Mouse (Mus musculus): Measurements from ENCODE around the gene Mindy3. TPM values are rescaled to one million over a fixed set of nuclear protein-coding genes. Genes with fewer than 3 reads are reported as not detected.
"Not testable (repeated sequence)": the region's sequence is repeated elsewhere in the genome, so short reads cannot be mapped to it uniquely, and the experiment has no call there.

The Mindy3 gene
- total RNA-seq (2021) = 100 to 1,000 TPM in 1 of 2 experiments, 10 to 100 TPM in 1; 96.0 to 101 TPM

DNA sequence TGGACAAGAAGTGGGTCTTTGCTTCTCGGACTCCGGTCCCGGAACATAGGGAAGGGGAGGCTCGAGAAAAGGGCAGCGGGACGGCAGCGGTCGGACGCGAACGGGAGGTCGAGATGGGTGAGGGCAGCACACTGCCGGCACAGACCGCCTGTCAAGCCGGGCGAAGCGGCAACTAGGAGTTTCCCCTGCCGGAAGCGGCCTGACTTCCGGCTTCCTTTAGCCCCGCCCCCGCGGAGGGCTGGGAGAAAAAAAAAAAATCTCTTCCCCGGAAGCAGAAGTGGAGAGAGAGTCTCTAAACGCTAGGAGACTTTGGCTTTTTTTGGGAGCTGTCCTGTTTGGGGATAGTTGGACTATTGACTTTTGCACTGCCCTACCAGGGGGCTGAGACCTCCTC is at the start of gene Mindy3:
Gene Mindy3, minus strand, starts transcription at position 209 of the 394 bp plus-strand sequence.
- DNase-seq = peak; percentile 88

DNA sequence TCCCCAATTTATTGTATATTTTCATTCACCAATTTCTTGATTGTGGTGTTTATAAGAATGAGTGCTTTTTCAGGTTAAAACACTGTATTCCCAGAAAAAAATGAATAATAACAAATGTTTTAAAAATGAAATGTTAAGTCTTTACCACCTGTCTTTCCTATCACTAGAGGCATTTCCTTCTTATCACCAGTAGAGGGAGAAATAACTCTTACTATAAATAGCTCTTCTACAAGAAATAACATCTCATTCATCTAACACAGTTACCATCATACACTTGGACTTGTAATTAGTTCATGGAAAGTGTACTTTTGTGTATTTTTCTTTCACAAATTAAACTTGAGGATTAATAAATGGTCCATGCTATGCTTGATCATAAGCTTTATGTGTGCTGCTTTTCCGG is 40.5 kb upstream of the Mindy3 start:
- DNase-seq = no peak

DNA sequence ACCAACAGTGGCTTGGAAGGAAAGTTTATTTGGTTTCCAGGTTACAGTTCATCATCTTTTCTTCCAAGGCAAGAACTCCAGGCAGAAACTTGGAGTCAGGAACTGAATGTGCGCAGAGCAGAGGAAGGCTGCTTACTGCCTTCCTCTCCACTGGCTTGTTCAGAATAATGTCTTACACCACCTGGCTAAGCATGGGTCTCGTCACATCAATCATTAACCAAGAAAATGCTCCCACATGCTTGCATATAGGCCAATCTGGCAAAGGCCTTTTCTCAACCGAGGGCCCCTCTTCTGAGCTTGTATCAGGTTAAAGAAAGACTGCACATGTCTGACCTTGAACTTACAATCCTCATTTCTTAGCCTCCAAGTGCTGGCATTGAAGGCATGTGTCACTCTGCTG is 30.8 kb upstream of the Mindy3 start:
- no peak for DNase-seq

DNA sequence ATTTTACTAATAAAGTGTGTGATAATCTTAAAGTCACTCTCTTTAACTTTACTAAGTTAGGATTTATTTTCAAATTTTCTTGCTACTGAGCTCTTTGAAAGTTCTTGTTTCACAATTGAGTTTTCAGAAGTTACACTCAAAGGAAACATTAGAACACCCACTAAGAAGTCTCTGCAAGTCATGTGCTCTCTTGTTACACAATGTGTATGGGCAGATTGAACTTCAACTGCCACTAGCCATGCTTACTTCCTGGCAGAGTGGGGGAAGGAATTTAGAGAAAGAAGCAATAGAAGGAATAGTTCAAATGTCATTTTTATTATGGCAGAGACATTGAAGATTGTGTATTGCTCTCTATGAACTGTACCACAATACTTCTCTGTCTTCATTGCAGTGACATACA is 20.9 kb upstream of the Mindy3 start:
- no peak for DNase-seq

DNA sequence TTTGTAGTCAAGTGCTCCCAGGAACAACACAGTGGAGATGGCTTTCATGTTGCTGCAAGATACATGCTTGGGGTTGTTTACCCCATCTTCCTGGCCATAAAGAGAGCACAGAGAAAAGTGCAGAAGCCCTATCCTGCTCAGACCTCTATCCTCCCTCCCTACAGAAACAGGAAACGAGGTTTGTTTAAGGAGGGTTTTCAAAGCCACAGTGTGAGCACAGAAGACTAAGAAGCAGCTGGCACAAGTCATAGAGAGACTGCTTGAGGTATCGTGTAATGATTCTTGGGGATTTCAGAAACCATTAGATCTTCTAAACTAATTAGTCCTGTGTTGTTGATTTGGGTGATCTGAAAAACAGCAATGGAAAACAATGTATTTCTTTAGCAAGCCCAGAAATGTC is 20.3 kb upstream of the Mindy3 start:
- DNase-seq = no peak

DNA sequence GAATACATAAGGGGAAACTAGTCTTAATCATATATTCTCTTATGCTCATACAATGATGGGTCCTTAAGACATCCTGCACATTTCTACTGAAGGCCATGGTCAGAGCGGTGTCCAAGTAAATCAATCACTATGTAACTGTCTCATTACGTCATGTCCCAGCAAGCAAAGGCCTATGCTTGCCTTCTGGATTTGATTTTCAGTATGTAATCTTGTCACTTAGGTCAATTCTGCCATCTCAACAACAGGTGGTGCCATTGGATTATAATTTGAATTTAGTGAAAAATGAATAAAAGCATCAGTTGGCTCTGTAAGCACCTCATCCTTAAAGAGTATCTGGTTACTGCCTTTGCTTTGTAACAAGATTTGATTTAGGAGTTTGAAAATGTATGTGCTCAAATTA is 18.9 kb upstream of the Mindy3 start:
- DNase-seq = no peak

DNA sequence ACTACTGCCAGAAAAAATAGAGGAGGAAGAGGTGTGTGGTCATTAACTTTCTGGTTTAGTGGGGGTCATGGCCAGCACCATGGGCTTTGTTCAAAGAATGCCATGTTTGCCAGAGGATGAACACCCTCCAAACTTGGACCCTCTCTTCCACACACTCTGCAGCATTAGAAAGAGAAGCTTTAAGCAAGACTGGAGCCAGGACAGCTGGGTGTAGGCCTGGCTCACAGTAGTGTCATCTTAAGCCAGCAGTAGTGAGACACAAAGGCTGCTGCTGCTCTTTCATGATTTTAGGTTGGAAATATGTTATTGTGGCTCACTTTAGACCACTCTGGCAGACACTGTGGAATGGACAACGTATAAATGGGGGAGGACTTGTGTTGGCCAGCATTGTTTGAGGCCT is 12.8 kb upstream of the Mindy3 start:
- no peak for DNase-seq

DNA sequence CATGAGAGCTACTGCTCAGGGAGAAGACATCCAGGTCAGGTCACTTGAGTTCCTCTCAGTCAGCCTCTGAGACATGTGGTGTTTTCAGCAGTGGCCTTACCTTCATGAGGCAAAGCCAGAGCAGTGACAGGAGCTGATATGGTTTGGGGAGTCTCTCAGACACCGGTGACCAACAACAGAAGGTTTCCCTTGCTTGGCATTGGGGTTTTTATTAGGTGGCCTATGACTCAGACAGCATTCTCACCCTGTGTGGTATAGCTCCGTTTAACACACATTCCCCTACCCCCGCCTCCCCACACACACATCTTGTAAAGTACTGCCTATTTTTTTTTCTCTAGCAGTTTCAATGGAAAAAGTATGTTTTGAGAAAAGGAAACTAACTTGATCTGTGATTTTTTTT is 5.1 kb upstream of the Mindy3 start:
- no peak for DNase-seq

DNA sequence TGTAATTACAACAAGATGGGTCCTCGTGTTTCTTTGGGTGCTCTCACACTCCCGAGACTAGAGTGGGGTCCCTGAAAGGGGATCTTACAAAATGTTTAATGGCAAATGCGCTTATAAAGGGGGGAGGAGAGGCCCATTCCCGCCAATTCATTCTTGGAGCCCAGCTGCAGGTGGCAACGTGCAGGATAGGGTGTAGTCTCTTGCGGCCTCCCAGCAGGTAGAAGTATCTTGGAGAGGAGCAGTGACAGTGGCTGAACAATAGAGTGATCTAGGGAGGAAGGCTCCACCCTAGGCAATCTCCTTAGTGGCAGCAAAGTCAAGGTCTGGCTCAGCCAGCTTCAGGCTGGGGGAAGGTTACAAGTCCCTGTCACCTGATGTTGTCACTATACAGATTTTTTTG is 4.2 kb upstream of the Mindy3 start:
- not testable (repeated sequence) for DNase-seq

DNA sequence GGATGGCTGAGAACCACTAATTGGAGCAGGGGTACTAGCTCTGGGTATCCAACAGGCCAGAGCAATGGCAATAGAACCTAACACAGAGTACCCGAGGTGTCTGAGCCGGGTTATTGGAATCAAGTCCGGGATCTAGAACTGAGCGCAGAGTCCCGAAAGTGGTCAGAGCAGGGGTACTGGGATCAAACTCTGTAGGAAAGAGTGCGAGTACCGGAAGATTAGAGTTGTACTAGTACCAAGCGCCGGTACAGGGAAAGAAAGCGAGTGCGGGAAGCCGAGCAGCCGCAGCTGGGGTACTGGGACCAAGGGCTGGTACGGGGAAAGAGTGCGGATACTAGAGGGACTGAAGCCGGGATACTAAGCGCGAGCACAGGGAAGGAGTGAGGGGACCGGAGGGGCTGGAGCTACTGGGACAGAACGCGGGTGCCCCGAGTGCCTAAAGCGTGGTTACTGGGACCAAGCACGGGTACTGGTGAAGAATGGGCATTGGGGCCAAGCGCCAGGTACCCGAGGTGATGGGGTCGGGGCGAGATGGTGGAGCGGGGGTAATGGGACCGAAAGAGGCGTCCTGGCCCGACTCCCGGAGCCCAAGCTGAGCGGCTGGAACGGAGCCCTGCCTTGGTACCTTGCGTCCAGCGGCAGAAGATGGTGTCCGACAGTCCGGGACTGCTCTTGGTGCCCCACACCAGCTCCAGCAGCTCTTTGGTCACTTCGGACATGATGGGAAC is 572 bp downstream of the Mindy3 start:
- peak; percentile 23 to 34 for DNase-seq

DNA sequence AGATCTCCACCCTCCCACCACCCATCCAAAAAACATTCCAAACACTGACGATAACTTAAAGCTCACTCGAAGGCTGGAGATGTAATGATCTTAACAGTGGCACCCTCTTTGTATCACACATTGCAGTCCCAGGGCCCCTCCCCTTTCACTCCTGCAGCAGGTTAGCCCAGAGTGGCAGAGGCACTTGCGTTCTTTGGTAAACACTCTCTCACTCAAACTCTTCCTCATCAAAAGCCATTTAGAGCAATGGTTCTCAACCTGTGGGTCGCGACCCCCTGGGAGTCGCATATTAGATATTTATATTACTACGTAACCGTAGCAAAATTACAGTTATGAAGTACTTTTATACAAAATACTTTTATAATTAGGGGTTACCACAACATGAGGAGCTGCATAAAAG is 1.1 kb downstream of the Mindy3 start:
- DNase-seq = no peak

DNA sequence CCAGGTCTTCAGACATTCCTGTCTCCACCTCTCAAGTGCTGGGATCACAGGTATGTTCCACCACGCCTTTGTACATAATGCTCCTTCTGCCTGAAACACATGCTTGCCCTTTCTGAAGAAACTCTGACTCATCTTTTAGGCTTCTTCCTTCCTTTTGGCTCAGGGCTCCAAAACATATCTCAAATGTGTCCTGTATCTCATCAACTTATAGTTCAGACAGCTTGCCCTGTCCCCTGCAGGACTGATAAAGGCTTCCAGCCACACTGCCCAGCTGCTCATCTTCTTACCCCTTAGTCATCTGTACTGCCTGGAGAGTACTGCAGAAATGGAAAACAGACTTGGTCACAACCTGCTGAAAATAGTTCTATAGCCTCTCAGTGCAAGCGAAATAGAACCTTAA is 7.0 kb downstream of the Mindy3 start:
- DNase-seq = no peak

DNA sequence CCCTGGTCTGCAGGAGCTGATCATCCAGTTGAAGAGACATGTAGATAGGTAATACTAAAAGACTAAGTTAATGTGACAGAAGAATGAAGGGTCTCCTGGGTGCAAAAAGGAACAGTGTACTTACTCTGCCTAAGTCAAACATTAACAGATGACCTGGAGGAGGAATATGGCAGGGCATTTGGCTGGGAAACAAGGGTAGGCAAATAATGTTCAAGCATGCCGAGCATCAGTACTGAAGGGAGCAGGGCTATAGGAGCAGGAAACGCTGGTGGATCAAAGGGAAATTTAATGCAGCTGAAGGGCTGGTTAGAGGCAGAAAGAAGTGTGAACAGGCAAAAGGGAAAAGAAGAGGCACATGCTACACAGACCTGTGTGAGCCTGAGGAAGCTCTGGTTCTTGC is 8.1 kb downstream of the Mindy3 start:
- no peak for DNase-seq

DNA sequence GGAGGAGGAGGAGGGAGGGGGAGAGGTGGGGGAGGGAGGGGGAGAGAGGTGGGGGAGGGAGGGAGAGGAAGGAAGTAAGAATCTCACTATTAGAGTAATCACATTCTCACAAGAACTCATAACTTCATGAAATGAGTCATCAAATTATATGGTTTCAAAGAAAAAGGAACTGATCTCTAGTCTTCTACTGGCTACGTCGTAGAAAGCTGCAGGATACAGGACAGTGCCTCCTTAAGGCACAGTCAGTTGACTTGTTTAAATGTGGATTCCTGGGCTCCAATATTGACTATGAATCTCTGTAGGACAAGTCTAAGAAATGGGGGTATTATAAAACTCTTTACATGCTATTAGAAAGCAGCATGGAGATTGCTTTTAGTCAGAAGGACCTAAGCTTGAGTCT is 12.5 kb downstream of the Mindy3 start:
- no peak for DNase-seq

DNA sequence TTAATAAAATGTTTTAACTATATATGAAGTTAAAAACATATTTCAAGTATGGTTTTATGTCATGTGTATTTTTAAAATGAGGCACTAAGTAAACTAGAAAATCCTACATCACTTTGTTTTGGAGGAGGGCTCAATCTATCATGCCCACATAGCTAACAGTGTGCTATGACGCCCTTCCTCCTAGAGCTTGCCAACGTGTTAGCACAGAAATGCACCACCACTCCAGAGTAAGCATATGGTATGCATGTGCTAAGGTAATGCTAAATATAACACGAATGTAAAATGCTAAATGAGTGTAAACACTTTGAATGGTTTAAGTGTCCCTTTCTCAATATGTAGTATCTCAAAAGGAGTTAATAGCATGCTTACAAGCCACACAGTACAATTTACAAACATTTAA is 16.8 kb downstream of the Mindy3 start:
- no peak for DNase-seq

DNA sequence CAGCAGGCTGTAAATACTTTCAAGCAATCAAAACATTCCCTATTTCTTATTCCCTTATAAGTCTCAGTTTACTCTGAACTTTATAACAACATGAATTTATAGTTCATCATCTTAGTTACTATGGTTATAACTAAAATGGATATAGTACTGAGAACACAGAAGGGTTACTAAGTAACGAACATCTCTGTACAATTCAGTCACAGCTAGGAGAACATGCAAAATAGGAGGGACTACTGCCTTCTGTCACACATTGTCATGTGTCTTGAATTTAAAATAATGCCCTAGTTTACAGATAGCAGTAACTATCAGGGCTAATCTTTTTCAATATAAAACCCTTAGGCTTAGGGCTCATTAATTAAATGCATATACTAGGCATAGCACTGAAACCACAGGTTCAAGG is 18.1 kb downstream of the Mindy3 start:
- no peak for DNase-seq

DNA sequence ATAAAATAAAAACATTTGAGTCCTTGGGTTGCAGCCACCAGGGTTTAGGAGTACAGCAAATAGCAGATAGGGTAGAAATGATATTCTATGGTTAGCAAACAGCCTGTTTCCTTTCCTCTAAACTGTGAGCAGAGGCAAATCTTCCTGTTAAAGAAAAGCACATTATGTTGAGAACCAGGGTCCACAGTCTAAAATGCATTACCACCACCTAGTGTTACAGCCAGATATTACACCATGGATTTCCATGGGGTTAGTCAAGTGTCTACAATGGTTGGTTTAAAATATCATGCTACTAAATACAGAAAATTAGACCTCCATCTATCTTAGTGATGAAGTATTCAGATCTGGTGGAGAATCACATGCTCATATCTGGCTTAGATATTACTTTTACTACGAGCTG is 30.2 kb downstream of the Mindy3 start:
- DNase-seq = peak in 1 of 2 experiments; percentile 47

DNA sequence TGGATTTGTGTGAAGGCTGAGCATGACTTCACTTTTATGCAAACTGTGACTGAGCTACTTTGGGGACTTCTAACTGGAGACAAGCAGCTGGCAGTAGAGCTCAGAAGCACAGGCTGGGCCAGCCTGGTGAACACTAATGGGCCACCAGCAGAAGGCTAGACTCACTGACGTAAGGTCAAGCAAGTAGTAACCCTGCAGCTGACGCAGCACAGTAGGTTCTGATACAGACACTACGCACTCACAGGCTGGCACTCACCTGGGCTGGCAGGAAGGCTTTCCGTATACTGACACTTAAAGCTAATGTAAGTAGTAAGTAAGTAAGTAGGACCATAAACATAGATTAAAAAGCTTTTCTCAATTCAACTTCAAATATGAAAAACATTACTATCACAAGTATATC is 30.7 kb downstream of the Mindy3 start:
- no peak for DNase-seq

DNA sequence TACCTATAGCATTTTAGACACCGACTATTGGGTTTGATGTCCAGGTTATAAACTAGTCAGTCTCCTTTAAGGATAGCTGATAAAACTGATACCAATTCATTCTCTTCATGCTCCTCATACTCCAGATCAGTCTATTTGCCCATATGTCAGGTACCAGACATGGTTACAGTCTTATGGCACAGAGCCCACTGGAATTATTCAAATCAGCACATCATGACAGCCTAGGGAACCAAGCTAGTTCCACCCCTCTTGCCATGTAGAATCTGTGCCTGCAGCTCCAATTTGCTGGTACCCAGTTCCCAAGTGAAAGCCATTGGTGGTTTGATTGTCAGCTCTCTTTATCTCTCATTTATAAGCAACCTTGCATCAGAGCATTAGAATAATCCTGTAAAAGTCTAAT is 34.9 kb downstream of the Mindy3 start:
- DNase-seq = no peak

DNA sequence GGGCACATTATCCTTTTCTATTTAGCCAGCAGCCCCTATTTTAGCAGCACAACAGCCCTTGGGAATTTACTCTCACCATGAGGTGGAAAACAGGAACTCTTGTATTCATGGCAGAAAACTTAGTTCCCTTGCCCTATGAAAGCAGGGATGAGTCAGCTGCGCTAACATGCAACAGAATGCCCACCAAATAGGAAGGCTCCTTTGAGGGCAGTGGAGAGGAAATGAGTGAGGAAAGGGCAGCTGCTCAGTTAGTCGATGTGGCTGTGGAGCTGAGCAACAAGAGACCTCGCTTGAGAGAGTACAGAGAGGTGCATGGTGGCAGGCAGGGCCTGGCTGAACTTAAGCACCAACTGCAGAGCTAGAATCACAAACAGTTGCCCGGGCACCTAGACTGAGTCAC is 36.6 kb downstream of the Mindy3 start:
- DNase-seq = no peak

DNA sequence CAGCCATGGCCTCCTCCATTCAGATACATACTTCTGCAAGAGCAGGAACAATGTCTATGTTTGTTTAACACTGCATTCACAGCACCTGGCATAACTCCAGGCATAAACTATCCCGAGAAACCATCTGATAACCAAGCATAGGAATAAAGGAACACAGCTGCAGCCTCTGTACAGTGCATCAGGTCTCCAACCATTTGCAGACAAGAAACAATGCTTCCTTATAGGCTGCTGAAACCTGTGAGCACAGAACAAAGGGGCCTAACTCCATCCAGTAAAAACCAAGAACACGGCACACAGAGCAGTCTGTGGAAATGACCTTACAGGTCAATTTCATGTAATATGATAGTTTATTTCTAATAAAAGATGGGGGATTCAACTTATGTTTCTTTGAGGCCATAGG is 39.0 kb downstream of the Mindy3 start:
- DNase-seq = no peak

DNA sequence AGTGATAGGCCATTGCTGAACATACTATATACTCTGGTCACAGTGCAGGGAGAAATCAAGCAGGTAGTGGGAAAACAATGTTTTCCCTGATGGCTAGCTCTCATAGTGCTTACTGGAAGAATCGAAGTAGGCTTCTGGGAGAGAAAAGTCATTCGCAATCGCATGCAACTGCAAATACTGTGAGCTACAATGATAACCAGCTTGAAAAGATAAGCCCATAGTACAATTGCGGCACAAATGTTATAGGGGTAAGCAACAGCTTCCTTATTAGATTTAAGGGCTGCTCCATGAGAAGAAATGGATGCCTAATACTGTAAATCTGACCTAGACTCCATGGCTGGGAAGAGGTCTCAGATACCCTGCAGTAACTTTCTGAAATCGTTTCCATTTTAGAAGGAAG is 40.7 kb downstream of the Mindy3 start:
- no peak for DNase-seq

DNA sequence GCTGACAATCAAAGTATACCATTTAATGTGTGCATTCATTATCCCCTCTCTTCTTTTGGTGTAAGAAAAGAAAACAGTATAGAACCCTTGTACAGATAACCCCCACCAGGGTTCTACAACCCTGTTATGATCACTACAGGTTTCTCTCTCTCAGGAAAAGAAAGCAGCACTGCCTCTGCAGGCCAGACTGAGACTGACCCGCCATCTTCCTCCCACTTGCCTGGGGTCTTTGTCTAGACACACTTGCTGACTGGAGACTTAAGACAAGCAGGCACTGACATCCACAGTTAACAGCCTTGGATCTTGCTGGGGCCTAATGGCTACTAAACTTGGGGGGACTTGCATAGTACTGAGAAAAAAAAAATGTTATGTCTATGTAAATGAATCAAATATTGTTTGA is 42.2 kb downstream of the Mindy3 start:
- DNase-seq = no peak

DNA sequence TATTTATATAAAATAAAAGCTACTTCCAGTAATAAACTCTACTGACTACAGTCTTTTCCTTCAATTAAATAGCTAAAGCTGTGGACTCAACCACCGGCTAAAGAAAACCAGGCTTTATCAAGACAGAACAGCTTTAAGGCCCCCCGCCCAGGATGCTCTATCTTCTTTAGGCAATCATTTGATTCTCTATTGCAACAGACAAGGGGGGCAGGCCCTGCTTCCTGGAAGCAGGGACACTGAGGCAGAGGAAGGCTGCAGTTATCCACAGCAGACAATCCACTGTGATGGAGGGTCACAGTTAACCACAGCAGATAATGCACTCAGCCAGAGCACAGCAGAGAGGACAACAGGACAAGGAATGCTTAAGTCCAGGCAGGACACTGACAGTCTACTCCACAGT is 46.4 kb downstream of the Mindy3 start:
- DNase-seq = no peak

DNA sequence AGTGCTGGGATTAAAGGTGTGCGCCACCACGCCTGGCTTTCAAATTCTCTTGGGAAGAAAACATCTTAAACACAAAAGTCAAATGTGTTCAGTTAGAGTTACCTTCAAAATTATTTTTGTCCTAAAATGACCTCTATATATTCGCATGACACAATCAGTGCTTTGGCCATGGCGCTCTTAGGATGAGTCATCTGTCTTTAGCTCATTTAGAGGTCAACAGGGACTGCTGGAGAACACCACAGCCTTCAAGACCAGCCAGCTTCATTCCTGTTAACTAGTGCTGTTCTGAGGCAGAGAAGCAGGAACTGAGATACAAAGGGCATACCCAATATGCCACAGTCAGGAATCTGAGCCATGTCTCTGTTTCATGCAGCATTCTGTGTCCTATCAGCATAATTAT is 47.9 kb downstream of the Mindy3 start:
- DNase-seq = no peak

Measured in layer of hippocampus, postnatal 36 days (tissue).